Mouse (Mus musculus): ENCODE measurements around the gene Isca2. TPM values are rescaled to one million over a fixed set of nuclear protein-coding genes. Genes with fewer than 3 reads are reported as not detected.

Gene Isca2
- polyA plus RNA-seq, 1 experiment from 2014 or later, result 130 TPM

DNA sequence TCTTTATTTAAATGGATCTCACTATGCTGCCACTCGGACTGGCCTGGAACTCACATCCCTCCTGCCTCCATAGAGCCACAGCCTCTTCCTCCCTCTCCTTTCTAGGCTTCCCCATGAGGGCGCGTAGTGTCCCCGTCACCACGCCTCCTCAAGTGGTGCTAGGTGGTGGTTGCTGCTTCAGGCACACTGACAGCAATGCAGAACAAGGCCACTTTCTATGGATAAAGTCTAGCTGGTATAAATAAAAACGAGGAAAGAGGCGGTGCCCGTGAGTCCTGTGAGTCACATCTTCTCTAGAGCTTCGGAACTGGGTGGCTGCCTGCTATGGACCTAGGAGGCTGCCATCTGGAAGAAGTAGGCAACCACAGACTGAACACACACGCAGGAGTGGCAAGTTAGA lies 17.0 kb upstream of the Isca2 start:
- Histone ChIP-seq H3K36me3 (peaks cover 62% of the 10 kb centered on the region), H3K9ac (no peak overlapping the region), H3K27ac (no peak overlapping the region), H3K4me2 (no peak overlapping the region), H3K27me3 (no peaks in the 10 kb centered on the region), H3K4me1 (no peaks in the 10 kb centered on the region), H3K9me3 (no peaks in the 10 kb centered on the region), H3K4me3 (no peak overlapping the region)
- WGBS, result 89% methylated on average over 10 of the region's 10 CpGs
- no peak; the same call in 1 of the 2 replicates for ATAC-seq (ENCODE audit: borderline replicate concordance, extremely low read depth, low FRiP score, low TSS enrichment)

GRCm38 (mm10) chr12:84759063-84759462 lies 14.0 kb upstream of the Isca2 start:
- Histone ChIP-seq H3K36me3 (peaks cover 81% of the 10 kb centered on the region), H3K27me3 (no peaks in the 10 kb centered on the region), H3K9me3 (no peaks in the 10 kb centered on the region), H3K9ac (no peak overlapping the region), H3K27ac (no peak overlapping the region), H3K4me2 (no peak overlapping the region), H3K4me3 (no peak overlapping the region), H3K4me1 (no peaks in the 10 kb centered on the region)
- WGBS, result 82% methylated on average over 2 of the region's 2 CpGs
- no peak for ATAC-seq (ENCODE audit: borderline replicate concordance, extremely low read depth, low FRiP score, low TSS enrichment)

DNA sequence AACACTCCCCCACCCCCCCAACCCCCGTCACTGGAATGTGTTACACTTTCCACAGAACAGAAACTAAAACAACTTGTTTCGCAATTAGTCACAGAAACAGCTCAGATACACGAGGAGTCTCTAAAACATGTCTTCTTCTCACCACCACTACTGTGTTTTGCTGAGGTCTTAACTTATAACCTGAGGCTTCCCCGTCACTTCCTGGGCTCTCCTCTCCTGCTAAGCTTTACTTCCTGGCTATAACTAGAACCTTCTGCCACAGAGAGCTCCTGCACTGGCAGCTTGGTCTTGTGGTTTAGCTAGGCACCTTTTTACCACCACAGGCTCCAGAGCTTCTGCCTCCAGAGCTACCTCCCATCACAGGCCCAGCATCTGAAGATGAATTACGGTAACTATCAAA lies 10.5 kb upstream of the Isca2 start:
- Histone ChIP-seq H3K4me2 (no peak overlapping the region), H3K36me3 (peaks cover 67% of the 10 kb centered on the region), H3K9me3 (no peaks in the 10 kb centered on the region), H3K4me1 (peaks cover 16% of the 10 kb centered on the region), H3K27ac (no peak overlapping the region), H3K9ac (no peak overlapping the region), H3K27me3 (no peaks in the 10 kb centered on the region), H3K4me3 (no peak overlapping the region)
- ATAC-seq (ENCODE audit: borderline replicate concordance, extremely low read depth, low FRiP score, low TSS enrichment), result no peak
- 69% methylated on average over 5 of the region's 5 CpGs for WGBS

DNA sequence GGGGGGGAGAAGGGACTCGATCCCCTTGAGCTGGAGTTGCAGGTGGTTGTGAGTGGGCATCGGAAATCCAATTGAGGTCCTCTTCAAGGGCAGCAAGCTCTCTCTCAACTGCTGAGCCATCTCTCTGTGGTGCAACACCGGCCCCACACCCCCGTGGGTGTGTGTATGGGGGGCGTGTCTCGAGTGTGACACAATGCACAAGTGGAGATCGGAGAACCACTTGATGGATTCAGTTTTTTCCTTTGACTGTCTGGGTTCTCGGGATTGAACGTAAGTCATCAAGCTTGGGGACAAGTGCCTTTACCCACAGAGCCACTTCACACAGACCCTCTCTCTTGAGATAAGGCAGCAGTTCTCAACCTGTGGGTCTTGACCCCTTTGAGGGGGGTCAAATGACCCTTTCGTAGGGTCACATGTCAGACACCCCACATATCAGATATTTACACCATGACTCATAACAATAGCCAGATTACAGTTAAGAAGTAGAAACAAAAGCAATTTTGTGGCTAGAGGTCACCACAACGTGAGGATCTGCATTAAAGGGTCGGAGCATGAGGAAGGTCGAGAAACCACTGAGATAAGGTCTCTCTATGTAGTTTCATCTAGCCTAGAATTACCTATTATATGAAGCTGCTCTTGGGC lies 9.4 kb upstream of the Isca2 start:
- Histone ChIP-seq H3K4me3 (no peak overlapping the region), H3K4me2 (no peak overlapping the region), H3K9me3 (no peaks in the 10 kb centered on the region), H3K9ac (no peak overlapping the region), H3K27ac (no peak overlapping the region), H3K4me1 (peaks cover 26% of the 10 kb centered on the region), H3K36me3 (peaks cover 56% of the 10 kb centered on the region), H3K27me3 (no peaks in the 10 kb centered on the region)
- WGBS, result 68% methylated on average over 13 of the region's 13 CpGs
- no peak for ATAC-seq (ENCODE audit: borderline replicate concordance, extremely low read depth, low FRiP score, low TSS enrichment)

- no peak for ATAC-seq (ENCODE audit: borderline replicate concordance, extremely low read depth, low FRiP score, low TSS enrichment)
- peaks cover 46% of the 10 kb centered on the region for H3K36me3 ChIP-seq
Observed at GRCm38 (mm10) chr12:84764756-84765155, 8.3 kb upstream of the Isca2 start.

DNA sequence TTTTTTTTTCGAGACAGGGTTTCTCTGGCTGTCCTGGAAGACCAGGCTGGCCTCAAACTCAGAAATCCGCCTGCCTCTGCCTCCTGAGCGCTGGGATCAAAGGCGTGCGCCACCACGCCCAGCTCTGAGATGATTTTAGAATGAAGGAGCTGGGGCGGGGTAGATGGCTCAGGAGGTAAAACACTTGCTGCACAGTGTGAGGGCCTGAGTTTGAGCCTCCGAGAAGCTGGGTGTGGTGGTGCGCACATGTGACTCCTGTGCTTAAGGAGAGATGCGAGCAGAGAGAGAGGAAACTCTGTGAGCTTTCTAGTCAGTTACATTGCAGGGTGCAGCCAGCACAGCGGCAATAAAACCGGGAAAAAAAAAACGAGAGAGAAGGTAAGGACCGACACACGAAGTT lies 7.5 kb upstream of the Isca2 start:
- no peaks in the 10 kb centered on the region for H3K9me3 ChIP-seq
- H3K9ac ChIP-seq, result no peak overlapping the region
- H3K4me3 ChIP-seq, result no peak overlapping the region
- H3K36me3 ChIP-seq, result peaks cover 38% of the 10 kb centered on the region
- peaks cover 39% of the 10 kb centered on the region for H3K4me1 ChIP-seq
- WGBS, result 89% methylated on average over 15 of the region's 15 CpGs
- no peak for ATAC-seq (ENCODE audit: borderline replicate concordance, extremely low read depth, low FRiP score, low TSS enrichment)
- no peak overlapping the region for H3K27ac ChIP-seq
- no peaks in the 10 kb centered on the region for H3K27me3 ChIP-seq
- H3K4me2 ChIP-seq, result no peak overlapping the region

More at GRCm38 (mm10) chr12:84764756-84765155, 8.3 kb upstream of the Isca2 start:
- Histone ChIP-seq H3K9ac (no peak overlapping the region), H3K4me1 (peaks cover 35% of the 10 kb centered on the region), H3K27me3 (no peaks in the 10 kb centered on the region), H3K9me3 (no peaks in the 10 kb centered on the region), H3K27ac (no peak overlapping the region), H3K4me3 (no peak overlapping the region), H3K4me2 (no peak overlapping the region)
- 77% methylated on average over 7 of the region's 7 CpGs for WGBS

DNA sequence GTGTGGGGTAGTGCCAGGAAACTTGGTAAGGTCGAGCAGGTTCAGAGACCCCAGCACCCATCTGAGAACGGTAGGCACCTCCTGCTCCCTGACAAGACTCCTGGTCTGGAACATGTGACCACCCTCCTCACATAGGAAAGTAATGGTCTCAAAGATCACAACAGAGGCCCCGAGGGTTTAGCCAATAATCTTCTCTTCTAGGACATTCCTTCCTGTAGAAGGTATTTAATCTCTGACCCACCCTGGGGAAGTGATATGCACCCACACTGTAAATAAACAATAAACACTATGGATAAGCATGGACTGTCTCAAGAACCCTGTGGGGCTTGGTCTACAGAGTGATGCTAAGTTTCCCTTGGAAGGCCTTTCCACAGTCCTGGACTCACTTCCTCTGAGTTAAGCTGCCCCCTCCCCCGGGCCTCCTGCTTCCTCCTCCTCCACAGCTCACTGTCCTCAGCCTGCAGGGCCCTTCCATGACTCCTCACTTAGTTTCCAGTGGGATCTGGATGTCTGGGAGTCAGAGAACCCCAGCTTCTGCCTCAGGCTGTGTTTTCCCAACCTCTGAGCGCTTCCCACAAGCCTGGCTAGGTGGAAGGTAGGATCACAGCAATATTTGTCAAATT lies 6.8 kb upstream of the Isca2 start:
- Histone ChIP-seq H3K4me3 (no peak overlapping the region), H3K4me1 (peaks cover 45% of the 10 kb centered on the region), H3K36me3 (peaks cover 31% of the 10 kb centered on the region), H3K4me2 (no peak overlapping the region), H3K9me3 (no peaks in the 10 kb centered on the region), H3K27me3 (no peaks in the 10 kb centered on the region), H3K27ac (no peak overlapping the region), H3K9ac (no peak overlapping the region)
- no peak for ATAC-seq (ENCODE audit: borderline replicate concordance, extremely low read depth, low FRiP score, low TSS enrichment)
- 70% methylated on average over 5 of the region's 5 CpGs for WGBS

DNA sequence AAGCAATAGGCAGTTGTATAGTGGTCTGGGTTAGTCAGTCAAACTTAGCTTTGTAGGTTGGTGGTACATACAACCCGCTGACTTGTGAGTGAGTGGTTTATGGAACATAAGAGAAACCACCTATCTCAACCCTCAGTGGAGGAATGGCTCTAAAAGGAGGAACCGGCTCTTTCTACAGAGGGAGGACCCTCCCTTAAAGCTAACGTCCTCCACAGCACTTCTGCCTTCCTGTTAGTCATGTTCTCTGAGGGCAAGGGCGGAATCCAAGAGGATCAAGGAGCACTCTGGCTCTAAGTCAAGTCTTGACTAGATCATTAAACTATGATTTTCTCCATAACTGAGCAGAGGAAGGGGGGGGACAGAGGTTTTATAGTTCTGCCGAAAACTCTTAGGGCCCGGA lies 5.5 kb upstream of the Isca2 start:
- ATAC-seq (ENCODE audit: borderline replicate concordance, extremely low read depth, low FRiP score, low TSS enrichment), result no peak
- WGBS, result 70% methylated on average over 6 of the region's 6 CpGs
- H3K4me2 ChIP-seq, result no peak overlapping the region
- H3K4me3 ChIP-seq, result no peak overlapping the region
- H3K9me3 ChIP-seq, result no peaks in the 10 kb centered on the region
- no peak overlapping the region for H3K9ac ChIP-seq
- H3K27me3 ChIP-seq, result no peaks in the 10 kb centered on the region
- H3K36me3 ChIP-seq, result peaks cover 29% of the 10 kb centered on the region
- H3K27ac ChIP-seq, result peak overlapping the region; percentile 46; the same call in 1 of the 2 replicates
- peaks cover 52% of the 10 kb centered on the region for H3K4me1 ChIP-seq

DNA sequence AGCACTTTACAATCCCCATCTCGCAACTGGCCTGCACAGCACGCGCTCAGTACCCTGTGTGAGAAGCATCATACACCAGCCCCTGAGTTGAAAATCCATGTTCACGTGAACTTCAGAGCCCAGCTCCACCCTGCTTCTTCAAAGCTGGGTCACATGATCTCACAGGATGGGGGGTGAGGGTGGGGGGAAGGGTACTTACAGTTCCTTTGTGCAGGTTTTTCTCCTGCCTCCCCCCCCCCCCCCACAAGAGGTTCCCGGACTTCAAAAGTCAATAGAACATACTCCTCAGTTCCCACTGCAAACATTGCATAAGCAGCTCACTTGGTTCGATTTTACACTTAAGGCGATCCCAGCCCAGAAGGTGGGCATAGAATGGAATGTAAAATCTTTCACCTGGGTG lies 3.4 kb upstream of the Isca2 start:
- Histone ChIP-seq H3K9me3 (no peaks in the 10 kb centered on the region), H3K4me2 (peak overlapping the region; percentile 56), H3K27me3 (no peaks in the 10 kb centered on the region), H3K36me3 (peaks cover 8% of the 10 kb centered on the region), H3K4me3 (peak overlapping the region; percentile 63), H3K4me1 (peaks cover 61% of the 10 kb centered on the region), H3K9ac (no peak overlapping the region), H3K27ac (peak overlapping the region; percentile 96)
- 58% methylated on average over 7 of the region's 7 CpGs for WGBS
- ATAC-seq (ENCODE audit: borderline replicate concordance, extremely low read depth, low FRiP score, low TSS enrichment), result no peak

DNA sequence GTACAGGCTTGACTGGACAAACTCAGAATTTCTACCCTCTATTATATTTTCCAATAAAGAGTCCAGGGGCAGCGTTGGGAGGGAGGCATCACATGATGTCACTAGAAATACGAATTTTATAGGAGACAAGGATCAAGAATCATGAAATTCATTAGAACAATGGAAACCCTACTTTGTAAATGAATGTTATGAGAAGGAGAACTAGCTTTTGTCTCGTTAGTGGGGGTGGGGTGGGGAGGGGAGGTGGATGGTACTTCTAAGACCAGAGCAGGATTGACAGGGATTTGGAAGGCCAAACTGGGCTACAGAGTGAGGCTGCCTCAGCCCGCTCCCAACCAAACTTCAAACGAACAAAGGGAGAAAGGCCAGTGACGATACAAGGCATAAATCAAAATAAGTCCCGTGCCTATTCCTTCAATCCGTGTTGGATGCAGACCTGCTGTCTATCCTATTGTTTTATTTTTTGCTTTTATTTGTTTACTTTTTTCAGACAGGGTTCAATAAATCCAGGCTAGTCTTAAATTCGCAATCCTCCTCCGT lies 1.0 kb upstream of the Isca2 start:
- Histone ChIP-seq H3K4me1 (peaks cover 59% of the 10 kb centered on the region), H3K4me2 (peak overlapping the region; percentile 56), H3K9me3 (no peaks in the 10 kb centered on the region), H3K27me3 (no peaks in the 10 kb centered on the region), H3K36me3 (no peaks in the 10 kb centered on the region), H3K4me3 (peak overlapping the region; percentile 63), H3K9ac (peak overlapping the region; percentile 75), H3K27ac (peak overlapping the region; percentile 96)
- ATAC-seq (ENCODE audit: borderline replicate concordance, extremely low read depth, low FRiP score, low TSS enrichment), result no peak
- 1% methylated on average over 10 of the region's 10 CpGs for WGBS

DNA sequence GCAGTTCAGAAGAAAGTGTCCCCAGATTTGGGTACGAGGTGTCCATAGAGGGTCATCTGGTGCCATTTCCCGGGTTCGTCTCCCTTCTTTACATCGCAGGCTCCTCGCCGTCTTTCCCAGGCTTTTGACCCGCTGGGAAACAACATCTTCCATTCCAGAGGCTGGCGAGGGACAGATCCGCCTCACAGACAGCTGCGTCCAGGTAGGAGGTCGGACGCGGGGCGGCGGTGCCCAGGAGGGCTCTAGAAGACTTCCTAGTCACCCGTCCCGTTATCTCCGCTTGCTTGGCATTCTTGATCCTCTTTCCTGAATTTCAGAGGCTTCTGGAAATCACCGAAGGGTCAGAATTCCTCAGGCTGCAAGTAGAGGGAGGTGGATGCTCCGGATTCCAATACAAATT lies 425 bp downstream of the Isca2 start:
- no peaks in the 10 kb centered on the region for H3K36me3 ChIP-seq
- H3K9me3 ChIP-seq, result no peaks in the 10 kb centered on the region
- peak overlapping the region; percentile 63 for H3K4me3 ChIP-seq
- peak overlapping the region; percentile 69 for H3K9ac ChIP-seq
- H3K27me3 ChIP-seq, result no peaks in the 10 kb centered on the region
- peaks cover 45% of the 10 kb centered on the region for H3K4me1 ChIP-seq
- WGBS, result 2% methylated on average over 20 of the region's 20 CpGs
- no peak; the same call in 1 of the 2 replicates for ATAC-seq (ENCODE audit: borderline replicate concordance, extremely low read depth, low FRiP score, low TSS enrichment)
- H3K27ac ChIP-seq, result peak overlapping the region; percentile 24
- peak overlapping the region; percentile 75 for H3K4me2 ChIP-seq

- 67% methylated on average over 6 of the region's 6 CpGs for WGBS
- H3K9ac ChIP-seq, result no peak overlapping the region
- peaks cover 37% of the 10 kb centered on the region for H3K4me1 ChIP-seq
- H3K4me3 ChIP-seq, result peak overlapping the region; percentile 63
- H3K36me3 ChIP-seq, result no peaks in the 10 kb centered on the region
- H3K9me3 ChIP-seq, result no peaks in the 10 kb centered on the region
- ATAC-seq (ENCODE audit: borderline replicate concordance, extremely low read depth, low FRiP score, low TSS enrichment), result no peak
- H3K27me3 ChIP-seq, result no peaks in the 10 kb centered on the region
- H3K4me2 ChIP-seq, result peak overlapping the region; percentile 75
- no peak overlapping the region for H3K27ac ChIP-seq
Observed at GRCm38 (mm10) chr12:84774376-84774775, 1.3 kb downstream of the Isca2 start.
